Mouse (Mus musculus) CD4-positive, CD25-positive, alpha-beta regulatory T cell, adult 9 weeks (primary cell): Measurements from ENCODE around the gene Sh3bp2. TPM values are rescaled to one million over a fixed set of nuclear protein-coding genes. Genes with fewer than 3 reads are reported as not detected.

Source experiments
- polyA plus RNA-seq: library from polyadenylated mRNA; unstranded; fragments of 100-300 nt; shearing (Covaris generic); gene quantifications from one replicate; pipeline ENCODE4 v1.2.1, GENCODE M21; 2017

The Sh3bp2 gene
- polyA plus RNA-seq, result 21.5 TPM

GRCm38 (mm10) chr5:34525663-34526476 is at the start of gene Sh3bp2:
Sh3bp2 (plus strand) TSS chr5:34525838.

GRCm38 (mm10) chr5:34513466-34514217 is 12.0 kb upstream of the Sh3bp2 start, which contains the start of gene Tnip2:
Tnip2 (minus strand) TSS chr5:34513991.

GRCm38 (mm10) chr5:34573268-34574221 is 47.9 kb downstream of the Sh3bp2 start, which contains the start of gene Add1:
Add1 (plus strand) TSS chr5:34573664.

Other genes with a start within 250 kb of the Sh3bp2 start
- 3.8 TPM for gene Zfyve28, start 237.4 kb upstream of the Sh3bp2 start, polyA plus RNA-seq
- not detected for gene Cfap99, start 237.2 kb upstream of the Sh3bp2 start, polyA plus RNA-seq
- 167 TPM for gene Rnf4, start 189.5 kb upstream of the Sh3bp2 start, polyA plus RNA-seq
- 6.8 TPM for gene Fam193a, start 155.9 kb upstream of the Sh3bp2 start, polyA plus RNA-seq
- 22.1 TPM for gene Tnip2, start 11.8 kb upstream of the Sh3bp2 start, polyA plus RNA-seq
- 218 TPM for gene Add1, start 47.8 kb downstream of the Sh3bp2 start, polyA plus RNA-seq
- gene Mfsd10, start 111.4 kb downstream of the Sh3bp2 start, polyA plus RNA-seq, result 106 TPM
- gene Nop14, start 134.3 kb downstream of the Sh3bp2 start, polyA plus RNA-seq, result 49.1 TPM
- gene Grk4, start 134.5 kb downstream of the Sh3bp2 start, polyA plus RNA-seq, result 6.2 TPM
- gene Htt, start 235.9 kb downstream of the Sh3bp2 start, polyA plus RNA-seq, result 6.9 TPM